Mouse (Mus musculus): Measurements from ENCODE around the gene Rnft2. TPM values are rescaled to one million over a fixed set of nuclear protein-coding genes. Genes with fewer than 3 reads are reported as not detected.

Gene Rnft2
- polyA plus RNA-seq, 1 experiment from 2014 or later = 2.1 TPM

DNA sequence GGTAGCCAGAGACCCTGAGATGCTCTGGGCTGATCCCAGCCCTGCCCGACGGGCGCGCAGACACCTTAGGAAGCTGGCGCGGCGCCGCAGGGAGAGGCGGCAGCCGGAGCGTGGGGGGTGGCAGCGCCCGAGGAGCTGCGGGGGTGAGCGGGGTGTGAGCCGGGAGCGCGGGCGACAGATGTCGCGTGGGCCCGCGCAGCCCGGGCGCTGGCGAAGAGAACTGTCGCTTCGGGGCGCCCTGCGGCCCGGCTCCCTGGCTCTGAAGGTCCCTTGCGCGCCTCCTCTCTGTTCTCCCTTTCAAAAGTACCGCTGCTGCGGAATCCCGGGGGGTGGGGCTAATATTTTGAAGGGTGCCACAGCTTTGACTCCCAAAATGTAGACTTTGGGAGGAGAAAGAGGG is 73.3 kb downstream of the Rnft2 start:
- under 1% methylated on average over 25 of the region's 36 CpGs for WGBS
- no peak overlapping the region for H3K9ac ChIP-seq (ENCODE audit: low read length)

DNA sequence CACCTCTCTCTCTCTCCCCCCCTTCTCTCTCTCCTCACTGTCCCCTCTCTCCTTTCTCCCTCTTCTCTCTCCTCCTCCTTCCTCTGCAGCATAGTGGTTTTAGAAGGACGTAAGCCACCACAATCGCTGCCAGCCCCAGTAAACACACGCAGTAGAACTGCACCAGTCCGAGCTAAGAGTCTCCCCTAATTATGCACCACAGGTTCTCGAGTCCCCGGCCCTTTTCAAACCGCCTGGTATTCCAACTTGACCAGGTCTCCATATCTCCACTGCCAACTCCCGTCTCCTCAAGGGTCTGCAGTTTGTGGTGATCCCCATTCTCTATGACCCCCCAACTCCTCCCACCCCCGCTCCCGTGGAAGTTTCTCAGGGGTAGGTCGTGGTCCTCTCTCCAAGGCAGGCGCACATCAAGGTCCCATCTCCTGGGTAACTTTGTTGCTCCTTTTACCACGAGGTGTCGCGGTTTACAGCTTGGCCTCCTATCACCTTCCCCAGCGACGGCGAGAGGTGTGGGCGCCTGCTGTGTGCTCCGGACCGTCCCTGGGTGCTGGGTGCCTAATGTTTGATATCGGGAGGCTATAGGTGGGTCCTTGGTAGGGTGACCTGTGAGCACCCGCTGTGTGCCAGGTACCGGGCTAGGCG is 73.9 kb downstream of the Rnft2 start:
- peaks cover 20% of the 10 kb centered on the region for H3K4me1 ChIP-seq (replicated peaks; ENCODE audit: control insufficient read depth, insufficient read depth, low read length)
- 1% methylated on average over 25 of the region's 25 CpGs for WGBS
- peaks cover 75% of the 10 kb centered on the region for H3K27me3 ChIP-seq (ENCODE audit: control insufficient read depth, insufficient read depth, low read depth, low read length)
- no peaks in the 10 kb centered on the region for H3K36me3 ChIP-seq (ENCODE audit: control insufficient read depth, insufficient read depth, low read length)
- H3K9ac ChIP-seq (ENCODE audit: low read length) = no peak overlapping the region
- peak overlapping the region; percentile 63 for H3K4me2 ChIP-seq (ENCODE audit: low read depth, low read length)
- peak overlapping the region; percentile 46 for H3K4me3 ChIP-seq (ENCODE audit: low read length)
- H3K9me3 ChIP-seq (ENCODE audit: control insufficient read depth, low read length) = peaks cover 3% of the 10 kb centered on the region
- ATAC-seq (ENCODE audit: low read depth) = no peak
- H3K27ac ChIP-seq (ENCODE audit: low read length) = no peak overlapping the region

More for the DNA sequence above, 73.3 kb downstream of the Rnft2 start:
- peak overlapping the region; percentile 63 for H3K4me2 ChIP-seq (ENCODE audit: low read depth, low read length)
- peaks cover 75% of the 10 kb centered on the region for H3K27me3 ChIP-seq (ENCODE audit: control insufficient read depth, insufficient read depth, low read depth, low read length)
- ATAC-seq (ENCODE audit: low read depth) = no peak
- no peak overlapping the region for H3K27ac ChIP-seq (ENCODE audit: low read length)
- peaks cover 20% of the 10 kb centered on the region for H3K4me1 ChIP-seq (replicated peaks; ENCODE audit: control insufficient read depth, insufficient read depth, low read length)
- H3K9me3 ChIP-seq (ENCODE audit: control insufficient read depth, low read length) = peaks cover 3% of the 10 kb centered on the region
- peak overlapping the region; percentile 46 for H3K4me3 ChIP-seq (ENCODE audit: low read length)
- no peaks in the 10 kb centered on the region for H3K36me3 ChIP-seq (ENCODE audit: control insufficient read depth, insufficient read depth, low read length)

DNA sequence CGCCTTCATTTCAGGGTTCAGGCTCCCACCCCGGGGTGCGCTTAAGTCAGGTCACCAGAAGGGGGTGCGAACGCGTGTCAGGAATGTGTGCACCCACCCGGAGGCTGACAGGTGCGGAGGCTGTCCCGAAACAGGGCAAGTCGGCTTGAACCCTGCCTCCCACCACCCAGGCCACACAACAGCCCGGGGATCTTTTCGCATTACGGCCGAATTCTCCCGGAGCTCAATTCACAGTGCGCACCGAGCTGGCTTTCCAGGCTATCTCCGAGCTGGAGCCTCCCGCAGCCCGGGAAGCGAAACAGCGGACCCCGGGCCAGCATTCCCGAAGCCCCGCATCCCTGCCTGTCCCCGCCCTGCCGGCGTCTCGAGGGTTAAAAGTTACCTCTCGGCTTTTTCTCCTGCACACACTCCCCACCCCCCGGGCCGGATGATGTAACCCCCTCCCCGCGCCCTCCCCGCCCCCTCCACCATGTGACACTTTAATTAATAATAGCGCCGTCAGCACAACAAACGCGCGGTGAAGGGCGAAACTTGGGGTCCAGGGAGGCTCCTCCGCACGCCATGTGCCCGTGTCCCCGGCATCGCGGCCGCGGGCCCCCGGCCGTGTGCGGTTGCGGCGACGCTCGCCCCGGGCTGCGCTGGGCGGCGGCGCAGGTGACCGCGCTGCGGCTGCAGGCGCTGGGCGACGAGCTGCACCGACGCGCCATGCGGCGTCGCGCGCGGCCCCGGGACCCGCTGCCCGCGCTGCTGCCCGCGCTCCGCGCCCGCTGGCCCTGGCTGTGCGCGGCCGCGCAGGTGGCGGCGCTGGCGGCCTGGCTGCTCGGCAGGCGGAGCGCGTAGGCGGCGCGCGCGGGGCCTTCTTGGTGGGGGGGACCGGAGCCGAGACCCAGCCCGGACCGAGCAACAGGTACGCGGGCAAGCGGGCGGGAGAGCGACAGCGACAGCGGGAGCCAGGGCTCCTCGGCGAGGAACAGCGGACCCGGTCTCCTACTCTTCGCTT is 75.4 kb downstream of the Rnft2 start:
- ATAC-seq (ENCODE audit: low read depth) = 0 out of 2 replicates have a peak, but pooled peaks have one; percentile 18

DNA sequence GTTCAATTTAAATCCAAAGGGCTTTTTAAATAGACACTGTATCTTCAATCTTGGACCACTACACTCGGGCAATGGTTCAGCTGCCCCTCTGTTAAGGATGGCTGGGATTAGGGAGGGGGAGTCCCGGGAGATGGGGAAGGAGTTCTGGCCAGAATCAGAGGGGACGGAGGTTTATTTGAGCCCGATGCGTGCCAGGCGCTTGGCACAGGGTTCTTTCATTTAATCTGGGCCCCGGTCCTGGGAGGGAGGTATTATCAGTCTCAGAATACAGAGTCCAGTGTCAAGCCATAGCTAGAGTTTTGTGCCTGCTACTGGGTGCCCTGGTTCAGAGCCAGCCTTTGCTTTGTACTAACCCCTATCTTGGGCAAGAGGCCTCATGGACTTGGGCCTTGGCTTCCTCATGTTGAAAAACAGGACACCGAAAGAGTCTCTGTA is 77.3 kb downstream of the Rnft2 start:
- Histone ChIP-seq H3K27ac (ENCODE audit: low read length) (no peak overlapping the region), H3K4me3 (ENCODE audit: low read length) (no peak overlapping the region), H3K9ac (ENCODE audit: low read length) (no peak overlapping the region), H3K36me3 (ENCODE audit: control insufficient read depth, insufficient read depth, low read length) (no peaks in the 10 kb centered on the region), H3K4me1 (replicated peaks; ENCODE audit: control insufficient read depth, insufficient read depth, low read length) (peaks cover 20% of the 10 kb centered on the region), H3K27me3 (ENCODE audit: control insufficient read depth, insufficient read depth, low read depth, low read length) (peaks cover 55% of the 10 kb centered on the region), H3K9me3 (ENCODE audit: control insufficient read depth, low read length) (no peaks in the 10 kb centered on the region), H3K4me2 (ENCODE audit: low read depth, low read length) (no peak overlapping the region)
- ATAC-seq (ENCODE audit: low read depth) = no peak
- WGBS = 67% methylated on average over 8 of the region's 8 CpGs

More for the DNA sequence above, 75.4 kb downstream of the Rnft2 start:
- Histone ChIP-seq H3K9ac (ENCODE audit: low read length) (peak overlapping the region; percentile 51), H3K36me3 (ENCODE audit: control insufficient read depth, insufficient read depth, low read length) (no peaks in the 10 kb centered on the region), H3K9me3 (ENCODE audit: control insufficient read depth, low read length) (no peaks in the 10 kb centered on the region), H3K4me3 (ENCODE audit: low read length) (peak overlapping the region; percentile 55), H3K4me2 (ENCODE audit: low read depth, low read length) (peak overlapping the region; percentile 97), H3K27me3 (ENCODE audit: control insufficient read depth, insufficient read depth, low read depth, low read length) (peaks cover 71% of the 10 kb centered on the region), H3K27ac (ENCODE audit: low read length) (no peak overlapping the region), H3K4me1 (replicated peaks; ENCODE audit: control insufficient read depth, insufficient read depth, low read length) (peaks cover 20% of the 10 kb centered on the region)
- WGBS = under 1% methylated on average over 76 of the region's 117 CpGs

DNA sequence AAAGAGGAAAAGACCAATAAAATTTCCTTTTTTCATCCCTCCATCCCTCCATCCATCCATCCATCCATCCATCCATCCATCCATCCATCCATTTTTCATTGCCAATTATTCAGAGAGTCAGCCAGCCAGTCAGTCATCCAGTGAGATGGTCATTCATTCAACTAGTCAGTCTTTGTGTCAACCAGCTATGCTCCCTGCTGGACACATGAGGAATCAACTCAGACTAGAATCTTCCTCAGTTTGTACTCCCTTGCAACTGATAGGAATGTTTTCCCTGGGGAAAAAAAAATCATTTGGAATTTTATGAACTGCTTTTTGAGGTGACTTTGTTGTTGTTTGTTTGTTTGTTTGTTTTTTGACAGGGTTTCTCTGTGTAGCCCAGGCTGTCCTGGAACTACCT is 79.5 kb downstream of the Rnft2 start:
- Histone ChIP-seq H3K27me3 (ENCODE audit: control insufficient read depth, insufficient read depth, low read depth, low read length) (peaks cover 48% of the 10 kb centered on the region), H3K4me2 (ENCODE audit: low read depth, low read length) (no peak overlapping the region), H3K4me1 (replicated peaks; ENCODE audit: control insufficient read depth, insufficient read depth, low read length) (peaks cover 9% of the 10 kb centered on the region), H3K4me3 (ENCODE audit: low read length) (no peak overlapping the region), H3K9ac (ENCODE audit: low read length) (no peak overlapping the region), H3K9me3 (ENCODE audit: control insufficient read depth, low read length) (no peaks in the 10 kb centered on the region), H3K27ac (ENCODE audit: low read length) (no peak overlapping the region), H3K36me3 (ENCODE audit: control insufficient read depth, insufficient read depth, low read length) (no peaks in the 10 kb centered on the region)
- no peak for ATAC-seq (ENCODE audit: low read depth)

DNA sequence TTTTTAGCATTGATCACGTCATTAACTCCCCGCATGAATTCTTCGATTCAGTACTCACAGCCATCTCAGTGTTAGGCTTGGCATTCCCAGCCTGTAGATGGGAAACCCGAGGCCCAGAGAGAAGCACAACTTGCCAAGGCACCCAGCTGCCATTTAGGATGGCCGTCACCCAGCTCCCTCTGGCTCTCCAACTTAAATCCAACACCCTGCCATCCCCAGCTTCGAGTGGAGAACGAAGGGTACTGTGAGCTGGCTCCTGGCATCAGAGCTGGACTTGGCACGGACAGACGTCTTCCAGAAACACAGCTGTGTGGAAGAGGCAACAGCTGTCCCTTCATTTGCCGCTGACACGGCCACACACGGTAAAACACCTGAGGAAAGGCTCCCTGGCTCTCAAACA is 80.3 kb downstream of the Rnft2 start, which contains the start of gene Hrk:
Gene Hrk (plus strand): TSS at position 68 of the 400 bp plus-strand sequence.
- Histone ChIP-seq H3K9me3 (ENCODE audit: control insufficient read depth, low read length) (no peaks in the 10 kb centered on the region), H3K27me3 (ENCODE audit: control insufficient read depth, insufficient read depth, low read depth, low read length) (peaks cover 40% of the 10 kb centered on the region), H3K27ac (ENCODE audit: low read length) (no peak within 1 kb of the TSS), H3K36me3 (ENCODE audit: control insufficient read depth, insufficient read depth, low read length) (no peaks in the 10 kb centered on the region), H3K9ac (ENCODE audit: low read length) (no peak within 1 kb of the TSS), H3K4me3 (ENCODE audit: low read length) (no peak within 1 kb of the TSS), H3K4me1 (replicated peaks; ENCODE audit: control insufficient read depth, insufficient read depth, low read length) (peaks cover 6% of the 10 kb centered on the region), H3K4me2 (ENCODE audit: low read depth, low read length) (no peak within 1 kb of the TSS)
- no peak for ATAC-seq (ENCODE audit: low read depth)
- 59% methylated on average over 12 of the region's 12 CpGs for WGBS

DNA sequence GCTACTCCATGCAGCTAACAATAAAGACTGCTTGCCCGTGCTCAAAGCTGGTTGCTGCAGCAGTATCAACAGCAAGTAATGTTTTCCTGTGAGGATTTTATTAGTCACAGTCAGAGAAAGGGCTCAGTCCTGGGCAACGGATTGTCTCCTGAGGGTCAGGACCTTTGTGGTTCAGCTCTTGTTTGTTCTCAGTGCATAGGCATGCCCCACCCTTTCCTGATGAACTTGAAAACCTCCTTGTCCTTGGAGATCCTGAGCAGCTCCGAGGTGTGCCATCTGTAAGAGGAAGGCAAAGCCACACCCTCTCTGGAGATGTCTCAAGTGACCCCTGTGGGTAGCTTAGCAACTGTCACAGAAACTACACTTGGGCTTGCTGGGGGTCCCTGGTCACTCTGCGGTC is 84.2 kb downstream of the Rnft2 start:
- Histone ChIP-seq H3K27me3 (ENCODE audit: control insufficient read depth, insufficient read depth, low read depth, low read length) (peaks cover 17% of the 10 kb centered on the region), H3K4me3 (ENCODE audit: low read length) (no peak overlapping the region), H3K9ac (ENCODE audit: low read length) (no peak overlapping the region), H3K4me2 (ENCODE audit: low read depth, low read length) (no peak overlapping the region), H3K27ac (ENCODE audit: low read length) (no peak overlapping the region), H3K4me1 (replicated peaks; ENCODE audit: control insufficient read depth, insufficient read depth, low read length) (no peaks in the 10 kb centered on the region), H3K9me3 (ENCODE audit: control insufficient read depth, low read length) (no peaks in the 10 kb centered on the region), H3K36me3 (ENCODE audit: control insufficient read depth, insufficient read depth, low read length) (no peaks in the 10 kb centered on the region)
- no peak for ATAC-seq (ENCODE audit: low read depth)
- 19% methylated on average over 4 of the region's 4 CpGs for WGBS

DNA sequence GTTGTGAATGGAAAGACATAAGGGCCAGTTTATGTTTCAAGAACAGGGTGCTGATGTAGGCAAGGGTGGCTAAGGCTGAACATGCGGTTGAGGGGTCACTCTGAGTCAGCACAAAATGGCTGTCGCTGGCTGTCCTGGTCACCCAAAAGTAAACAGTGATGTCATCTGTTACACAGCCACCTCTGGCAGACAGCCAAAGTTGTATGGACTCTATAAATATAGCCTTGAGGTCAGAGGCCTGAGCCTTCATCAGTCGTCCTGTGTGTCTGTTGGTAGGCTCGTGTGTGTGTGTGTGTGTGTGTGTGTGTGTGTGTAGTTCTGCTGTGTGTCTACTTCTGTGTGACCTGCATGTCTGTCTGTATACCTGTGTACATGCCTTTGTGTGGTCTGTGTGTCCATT is 87.9 kb downstream of the Rnft2 start:
- H3K27ac ChIP-seq (ENCODE audit: low read length) = no peak overlapping the region
- no peaks in the 10 kb centered on the region for H3K36me3 ChIP-seq (ENCODE audit: control insufficient read depth, insufficient read depth, low read length)
- no peak for ATAC-seq (ENCODE audit: low read depth)
- no peak overlapping the region for H3K9ac ChIP-seq (ENCODE audit: low read length)
- peaks cover 10% of the 10 kb centered on the region for H3K27me3 ChIP-seq (ENCODE audit: control insufficient read depth, insufficient read depth, low read depth, low read length)
- H3K4me3 ChIP-seq (ENCODE audit: low read length) = no peak overlapping the region
- WGBS = 11% methylated on average over 4 of the region's 4 CpGs
- H3K4me1 ChIP-seq (replicated peaks; ENCODE audit: control insufficient read depth, insufficient read depth, low read length) = peaks cover 12% of the 10 kb centered on the region
- no peak overlapping the region for H3K4me2 ChIP-seq (ENCODE audit: low read depth, low read length)
- H3K9me3 ChIP-seq (ENCODE audit: control insufficient read depth, low read length) = no peaks in the 10 kb centered on the region

DNA sequence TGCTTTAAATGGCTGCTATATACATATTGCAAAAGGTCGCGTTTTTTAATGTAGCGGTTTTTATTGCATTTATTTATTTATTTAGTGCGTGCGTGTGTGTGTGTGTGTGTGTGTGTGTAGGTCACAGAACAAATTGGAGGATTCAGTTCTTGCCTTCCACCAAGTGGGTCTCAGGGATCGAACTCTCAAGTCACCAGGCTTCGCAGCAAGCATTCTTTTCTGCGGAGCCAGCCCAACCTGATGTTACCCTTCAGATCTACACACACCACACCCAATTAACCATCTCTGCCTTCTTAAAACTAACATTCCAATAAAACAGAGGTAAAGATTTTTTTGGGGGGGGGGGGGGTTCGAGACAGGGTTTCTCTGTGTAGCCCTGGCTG is 89.4 kb downstream of the Rnft2 start:
- Histone ChIP-seq H3K4me3 (ENCODE audit: low read length) (peak overlapping the region; percentile 95), H3K9me3 (ENCODE audit: control insufficient read depth, low read length) (no peaks in the 10 kb centered on the region), H3K27ac (ENCODE audit: low read length) (no peak overlapping the region), H3K9ac (ENCODE audit: low read length) (peak overlapping the region; percentile 95), H3K27me3 (ENCODE audit: control insufficient read depth, insufficient read depth, low read depth, low read length) (no peaks in the 10 kb centered on the region), H3K4me2 (ENCODE audit: low read depth, low read length) (peak overlapping the region; percentile 68), H3K36me3 (ENCODE audit: control insufficient read depth, insufficient read depth, low read length) (peaks cover 4% of the 10 kb centered on the region; the same call in 1 of the 2 replicates), H3K4me1 (replicated peaks; ENCODE audit: control insufficient read depth, insufficient read depth, low read length) (peaks cover 12% of the 10 kb centered on the region)
- 13% methylated on average over 9 of the region's 9 CpGs for WGBS
- ATAC-seq (ENCODE audit: low read depth) = no peak
